Mouse (Mus musculus): ENCODE data around the gene Dbndd2. TPM values are rescaled to one million over a fixed set of nuclear protein-coding genes. Genes with fewer than 3 reads are reported as not detected.

Dbndd2 gene
- 100 to 1,000 TPM; 118 to 138 TPM for total RNA-seq (2021)
- long read RNA-seq, transcript Dbndd2-203 (4 exons, 3,597 nt) = minor isoform, 5 of 116 reads
- long read RNA-seq, transcript Dbndd2-201 (3 exons, 1,338 nt) = minor isoform, 33 of 116 reads
- long read RNA-seq, transcript Dbndd2-202 (4 exons, 1,658 nt) = major isoform, 70 of 116 reads
- long read RNA-seq, partial matches to known transcripts = 0 of 116 reads
- long read RNA-seq, other reads (novel, unspliced or antisense) = 7 of 116 reads

- no peak for DNase-seq (ENCODE audit: low spot score in 2 of 2)
Measured at GRCm38 (mm10) chr2:164485681-164486257, at the start of gene Dbndd2. Gene Dbndd2 (plus strand): TSS chr2:164486106.

GRCm38 (mm10) chr2:164436215-164436913 lies 49.5 kb upstream of the Dbndd2 start:
- peak in 1 of 2 experiments; percentile 50 for DNase-seq (ENCODE audit: low spot score in 2 of 2)

- no peak for DNase-seq (ENCODE audit: low spot score in 2 of 2)
Measured at GRCm38 (mm10) chr2:164436961-164437360, 48.9 kb upstream of the Dbndd2 start.

- DNase-seq (ENCODE audit: low spot score in 2 of 2) = no peak
Measured at GRCm38 (mm10) chr2:164437710-164438109, 48.2 kb upstream of the Dbndd2 start.

- DNase-seq (ENCODE audit: low spot score in 2 of 2) = no peak
Measured at GRCm38 (mm10) chr2:164438257-164438656, 47.6 kb upstream of the Dbndd2 start.

GRCm38 (mm10) chr2:164439001-164439421 lies 46.9 kb upstream of the Dbndd2 start:
- DNase-seq (ENCODE audit: low spot score in 2 of 2) = peak in 1 of 2 experiments; percentile 64

- DNase-seq (ENCODE audit: low spot score in 2 of 2) = no peak
Measured at GRCm38 (mm10) chr2:164440314-164440713, 45.6 kb upstream of the Dbndd2 start.

- DNase-seq (ENCODE audit: low spot score in 2 of 2) = no peak
Measured at GRCm38 (mm10) chr2:164441155-164441554, 44.8 kb upstream of the Dbndd2 start.

- DNase-seq (ENCODE audit: low spot score in 2 of 2) = no peak
Measured at GRCm38 (mm10) chr2:164441731-164442130, 44.2 kb upstream of the Dbndd2 start.

GRCm38 (mm10) chr2:164442315-164443050 lies 43.4 kb upstream of the Dbndd2 start:
- DNase-seq (ENCODE audit: low spot score in 2 of 2) = no peak

GRCm38 (mm10) chr2:164443051-164443437 lies 42.9 kb upstream of the Dbndd2 start:
- peak; percentile 47 to 73 for DNase-seq (ENCODE audit: low spot score in 2 of 2)

- DNase-seq (ENCODE audit: low spot score in 2 of 2) = no peak
Measured at GRCm38 (mm10) chr2:164443460-164444000, 42.4 kb upstream of the Dbndd2 start, which contains the start of gene Sdc4. Gene Sdc4 (minus strand): TSS chr2:164443887.

- DNase-seq (ENCODE audit: low spot score in 2 of 2) = no peak
Measured at GRCm38 (mm10) chr2:164444701-164445100, 41.2 kb upstream of the Dbndd2 start.

- no peak for DNase-seq (ENCODE audit: low spot score in 2 of 2)
Measured at GRCm38 (mm10) chr2:164445399-164446085, 40.4 kb upstream of the Dbndd2 start.

GRCm38 (mm10) chr2:164446086-164446469 lies 39.8 kb upstream of the Dbndd2 start:
- no peak for DNase-seq (ENCODE audit: low spot score in 2 of 2)

- DNase-seq (ENCODE audit: low spot score in 2 of 2) = no peak
Measured at GRCm38 (mm10) chr2:164448140-164448539, 37.8 kb upstream of the Dbndd2 start.

- no peak for DNase-seq (ENCODE audit: low spot score in 2 of 2)
Measured at GRCm38 (mm10) chr2:164448921-164449320, 37.0 kb upstream of the Dbndd2 start.

GRCm38 (mm10) chr2:164449341-164450042 lies 36.4 kb upstream of the Dbndd2 start:
- DNase-seq (ENCODE audit: low spot score in 2 of 2) = no peak

GRCm38 (mm10) chr2:164452000-164452676 lies 33.8 kb upstream of the Dbndd2 start:
- no peak for DNase-seq (ENCODE audit: low spot score in 2 of 2)
